Mouse (Mus musculus) embryonic facial prominence, embryonic 15.5 days (tissue): ENCODE data around the gene Tcf20. TPM values are rescaled to one million over a fixed set of nuclear protein-coding genes. Genes with fewer than 3 reads are reported as not detected.
"Not testable (repeated sequence)": the region's sequence is repeated elsewhere in the genome, so short reads cannot be mapped to it uniquely, and the experiment has no call there.

Experiments
- ATAC-seq: fragments of 200-750 bp; cut with Nextera tagmentation; 2 replicates; pipeline ENCODE4 v1.8.0; 2017; ENCODE audit warnings: low read depth, moderate TSS enrichment; ENCODE audit not compliant: insufficient number of reproducible peaks, low FRiP score, low TSS enrichment
- H3K27ac ChIP-seq: fragments of 300-500 bp; sonication (generic); replicated peaks from 2 replicates; pipeline ENCODE4 v1.5.1; 2015; ENCODE audit warnings: mild to moderate bottlenecking, inconsistent platforms
- H3K27me3 ChIP-seq: fragments of 300-500 bp; sonication (generic); 2 replicates; pipeline ENCODE4 v1.6.1; 2015; ENCODE audit warnings: inconsistent platforms
- H3K36me3 ChIP-seq: fragments of 300-500 bp; sonication (generic); 2 replicates; pipeline ENCODE4 v1.6.1; 2015; ENCODE audit warnings: mild to moderate bottlenecking, inconsistent platforms
- H3K4me1 ChIP-seq: fragments of 300-500 bp; sonication (generic); 2 replicates; pipeline ENCODE4 v1.6.1; 2015; ENCODE audit warnings: inconsistent platforms
- H3K4me2 ChIP-seq: fragments of 300-500 bp; sonication (generic); replicated peaks from 2 replicates; pipeline ENCODE4 v1.6.1; 2015; ENCODE audit warnings: mild to moderate bottlenecking, inconsistent platforms
- H3K4me3 ChIP-seq: fragments of 300-500 bp; sonication (generic); replicated peaks from 2 replicates; pipeline ENCODE4 v1.5.1; 2015; ENCODE audit warnings: mild to moderate bottlenecking, inconsistent platforms
- H3K9ac ChIP-seq: fragments of 300-500 bp; sonication (generic); 2 replicates; pipeline ENCODE4 v1.6.1; 2015; ENCODE audit warnings: inconsistent platforms
- H3K9me3 ChIP-seq: fragments of 300-500 bp; sonication (generic); replicated peaks from 2 replicates; pipeline ENCODE4 v1.6.1; 2016; ENCODE audit warnings: inconsistent platforms
- WGBS: fragments of 180-500 bp; shearing (Covaris S2); methylation state at CpG from one replicate; pipeline ENCODE4 v1.1.7; 2015; 5-methylcytosine and 5-hydroxymethylcytosine counted together
- polyA plus RNA-seq: library from polyadenylated mRNA; unstranded; fragments of >200 nt; fragmentation: Nextera tagmentation; extraction: Ambion mirVana; gene quantifications from 2 replicates; pipeline ENCODE4 v1.2.1, GENCODE M21; 2015

Gene Tcf20
- polyA plus RNA-seq, 1 experiment from 2014 or later = 10.5 TPM

DNA sequence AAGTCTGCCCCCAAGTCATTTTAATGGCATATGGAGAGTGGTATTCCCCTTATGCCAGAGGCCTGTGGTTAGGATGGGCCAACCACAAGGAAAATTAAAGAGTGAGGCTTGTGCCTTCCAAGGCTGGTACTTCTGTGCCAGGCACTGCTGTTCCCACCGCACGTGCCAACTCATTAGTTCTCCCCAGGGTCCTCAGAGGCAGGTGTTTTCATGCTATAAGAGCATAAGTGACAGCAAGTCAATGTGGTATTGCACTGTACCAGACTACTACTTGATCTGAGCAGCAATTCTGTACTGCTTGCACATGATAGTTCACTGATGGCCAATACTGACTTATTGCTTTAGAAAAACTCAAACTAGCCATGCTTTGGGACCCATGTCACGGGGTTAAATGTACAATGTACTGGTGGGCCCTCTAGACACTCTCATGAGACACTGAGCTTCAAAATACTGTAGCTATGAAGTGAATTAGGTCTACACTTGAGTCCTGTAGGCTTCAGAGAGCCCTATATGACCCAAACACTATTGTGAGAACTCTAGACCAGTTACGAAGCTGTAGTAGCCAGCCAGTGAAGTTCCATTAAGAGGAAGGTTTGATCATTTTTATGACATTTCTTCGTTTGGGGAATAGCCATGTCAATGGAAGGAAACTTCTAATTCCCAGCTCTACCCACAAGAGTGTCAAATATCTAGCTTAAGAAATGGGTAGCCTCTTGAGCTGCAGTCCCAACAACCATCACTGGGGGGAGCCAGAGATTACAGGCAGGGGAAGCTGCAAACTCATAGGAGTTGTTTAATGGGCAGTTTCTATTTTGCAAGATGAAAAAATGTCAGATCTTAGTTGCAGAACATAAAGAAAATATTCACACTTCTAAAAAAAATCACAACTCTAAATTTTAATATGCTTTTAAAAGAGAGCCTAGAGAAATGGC lies 182.7 kb downstream of the Tcf20 start:
- no peak overlapping the region for H3K27ac ChIP-seq
- H3K4me2 ChIP-seq = no peak overlapping the region
- H3K9ac ChIP-seq = no peak overlapping the region
- H3K36me3 ChIP-seq = no peaks in the 10 kb centered on the region
- no peak overlapping the region for H3K4me3 ChIP-seq
- H3K27me3 ChIP-seq = no peaks in the 10 kb centered on the region
- H3K9me3 ChIP-seq = no peaks in the 10 kb centered on the region
- no peak for ATAC-seq
- H3K4me1 ChIP-seq = no peaks in the 10 kb centered on the region
- 71% methylated on average over 5 of the region's 5 CpGs for WGBS

- ATAC-seq = no peak
- Histone ChIP-seq H3K9me3 (no peaks in the 10 kb centered on the region), H3K27ac (no peak overlapping the region), H3K4me2 (no peak overlapping the region), H3K27me3 (no peaks in the 10 kb centered on the region), H3K36me3 (no peaks in the 10 kb centered on the region), H3K4me1 (no peaks in the 10 kb centered on the region), H3K9ac (no peak overlapping the region), H3K4me3 (no peak overlapping the region)
- 79% methylated on average over 3 of the region's 3 CpGs for WGBS
These were observed 191.7 kb downstream of the Tcf20 start for GRCm38 (mm10) chr15:82795936-82796440.

DNA sequence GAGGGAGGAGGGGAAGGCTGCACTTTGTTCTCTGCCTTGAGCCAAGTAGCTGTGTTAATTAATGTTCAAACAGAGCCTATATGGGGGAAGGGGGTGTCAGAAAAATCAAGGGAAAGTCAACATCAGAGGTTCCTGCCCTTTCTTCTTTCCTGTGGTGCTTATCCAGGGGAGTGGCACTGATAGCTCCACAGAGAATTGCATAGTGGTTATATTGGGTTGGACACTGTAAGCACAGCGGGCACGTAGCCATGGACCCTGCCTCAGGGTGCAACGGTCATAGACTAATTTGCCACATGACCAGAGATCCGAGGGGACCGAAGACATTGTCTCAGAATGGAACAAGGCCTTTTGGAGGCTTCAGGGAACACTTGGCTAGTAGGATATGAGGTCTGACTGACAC lies 193.4 kb downstream of the Tcf20 start, which contains the start of gene Cyp2d26:
Gene Cyp2d26, minus strand, starts transcription at position 18 of the 400 bp plus-strand sequence.
- no peak within 1 kb of the TSS for H3K4me2 ChIP-seq
- H3K36me3 ChIP-seq = no peaks in the 10 kb centered on the region
- H3K27ac ChIP-seq = no peak within 1 kb of the TSS
- WGBS = 82% methylated on average over 5 of the region's 5 CpGs
- no peak for ATAC-seq
- H3K4me3 ChIP-seq = no peak within 1 kb of the TSS
- H3K9ac ChIP-seq = no peak within 1 kb of the TSS
- no peaks in the 10 kb centered on the region for H3K27me3 ChIP-seq
- H3K4me1 ChIP-seq = no peaks in the 10 kb centered on the region
- no peaks in the 10 kb centered on the region for H3K9me3 ChIP-seq

GRCm38 (mm10) chr15:82793868-82794267 lies 193.8 kb downstream of the Tcf20 start:
- Histone ChIP-seq H3K36me3 (no peaks in the 10 kb centered on the region), H3K27me3 (no peaks in the 10 kb centered on the region), H3K9me3 (no peaks in the 10 kb centered on the region), H3K4me3 (no peak overlapping the region), H3K9ac (no peak overlapping the region), H3K4me2 (no peak overlapping the region), H3K4me1 (no peaks in the 10 kb centered on the region), H3K27ac (no peak overlapping the region)
- no peak for ATAC-seq
- WGBS = 80% methylated on average over 6 of the region's 6 CpGs

DNA sequence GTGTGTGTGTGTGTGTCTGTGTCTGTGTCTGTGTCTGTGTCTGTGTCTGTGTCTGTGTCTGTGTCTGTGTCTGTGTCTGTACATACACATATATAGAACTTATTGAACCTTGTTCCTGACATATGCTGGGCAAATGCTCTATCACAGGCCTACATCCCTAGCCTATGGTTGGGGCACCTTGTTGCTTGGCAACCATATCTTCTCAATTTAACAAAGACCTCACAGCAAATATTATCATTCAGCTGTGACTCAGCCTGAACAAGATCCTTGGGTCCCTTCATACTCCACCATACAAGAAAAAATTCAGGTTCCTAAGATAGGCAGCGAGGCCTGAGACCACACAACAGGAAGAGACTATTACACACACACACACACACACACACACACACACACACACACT lies 194.2 kb downstream of the Tcf20 start:
- no peak overlapping the region for H3K27ac ChIP-seq
- no peaks in the 10 kb centered on the region for H3K9me3 ChIP-seq
- H3K4me3 ChIP-seq = no peak overlapping the region
- H3K9ac ChIP-seq = no peak overlapping the region
- no peak for ATAC-seq
- H3K27me3 ChIP-seq = no peaks in the 10 kb centered on the region
- H3K4me2 ChIP-seq = no peak overlapping the region
- no peaks in the 10 kb centered on the region for H3K36me3 ChIP-seq
- H3K4me1 ChIP-seq = no peaks in the 10 kb centered on the region
- WGBS = 94% methylated on average over 1 of the region's 1 CpGs

DNA sequence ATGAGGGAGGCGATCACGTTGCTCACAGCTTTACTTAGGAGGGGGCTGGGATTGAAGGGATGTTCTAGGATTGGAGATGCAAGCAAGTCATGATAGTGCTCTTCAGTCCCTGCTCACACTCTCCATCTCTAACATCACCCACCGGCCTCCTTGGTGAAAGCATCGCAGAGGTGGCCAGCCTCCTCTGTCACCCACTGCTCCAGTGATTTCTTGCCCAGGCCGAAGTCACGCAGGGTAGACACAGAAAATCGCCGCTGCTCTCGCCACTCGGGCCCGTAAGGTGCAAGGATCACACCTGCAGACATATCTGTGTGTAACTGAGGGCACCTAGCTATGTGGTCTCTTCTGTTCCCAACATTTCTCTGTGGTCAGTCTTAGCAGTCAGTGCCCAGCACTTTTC lies 195.1 kb downstream of the Tcf20 start:
- Histone ChIP-seq H3K27ac (no peak overlapping the region), H3K27me3 (no peaks in the 10 kb centered on the region), H3K9me3 (no peaks in the 10 kb centered on the region), H3K4me3 (no peak overlapping the region), H3K4me2 (no peak overlapping the region), H3K36me3 (no peaks in the 10 kb centered on the region), H3K4me1 (no peaks in the 10 kb centered on the region), H3K9ac (no peak overlapping the region)
- WGBS = 93% methylated on average over 11 of the region's 11 CpGs
- no peak for ATAC-seq

GRCm38 (mm10) chr15:82784581-82784980 lies 203.1 kb downstream of the Tcf20 start:
- H3K4me3 ChIP-seq = no peak overlapping the region
- H3K9ac ChIP-seq = no peak overlapping the region
- no peak overlapping the region for H3K4me2 ChIP-seq
- WGBS = 76% methylated on average over 1 of the region's 1 CpGs
- no peaks in the 10 kb centered on the region for H3K27me3 ChIP-seq
- H3K9me3 ChIP-seq = no peaks in the 10 kb centered on the region
- no peak overlapping the region for H3K27ac ChIP-seq
- ATAC-seq = no peak
- no peaks in the 10 kb centered on the region for H3K4me1 ChIP-seq
- no peaks in the 10 kb centered on the region for H3K36me3 ChIP-seq

DNA sequence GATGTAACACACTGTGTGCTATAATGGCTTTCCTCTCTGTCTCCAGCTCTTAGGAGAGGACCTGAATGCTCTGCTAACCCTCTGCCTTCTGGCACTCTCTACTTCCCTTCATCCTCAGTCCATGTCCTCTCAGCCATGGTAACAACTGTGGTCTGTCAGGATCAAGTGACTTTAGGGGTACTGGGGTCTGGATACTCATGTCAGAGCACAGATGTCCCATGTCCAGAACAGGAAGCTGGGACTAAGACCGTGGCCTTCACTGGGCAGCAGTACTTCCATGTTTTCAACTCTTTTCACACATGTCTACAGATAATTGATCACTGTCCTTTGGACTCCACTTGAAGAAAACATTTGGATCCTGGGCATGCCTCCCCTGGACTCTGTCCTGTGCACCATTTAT lies 203.9 kb downstream of the Tcf20 start:
- ATAC-seq = no peak
- Histone ChIP-seq H3K27ac (no peak overlapping the region), H3K36me3 (no peaks in the 10 kb centered on the region), H3K4me1 (no peaks in the 10 kb centered on the region), H3K9me3 (no peaks in the 10 kb centered on the region), H3K9ac (no peak overlapping the region), H3K4me2 (no peak overlapping the region), H3K27me3 (no peaks in the 10 kb centered on the region), H3K4me3 (no peak overlapping the region)
- 87% methylated on average over 1 of the region's 1 CpGs for WGBS

DNA sequence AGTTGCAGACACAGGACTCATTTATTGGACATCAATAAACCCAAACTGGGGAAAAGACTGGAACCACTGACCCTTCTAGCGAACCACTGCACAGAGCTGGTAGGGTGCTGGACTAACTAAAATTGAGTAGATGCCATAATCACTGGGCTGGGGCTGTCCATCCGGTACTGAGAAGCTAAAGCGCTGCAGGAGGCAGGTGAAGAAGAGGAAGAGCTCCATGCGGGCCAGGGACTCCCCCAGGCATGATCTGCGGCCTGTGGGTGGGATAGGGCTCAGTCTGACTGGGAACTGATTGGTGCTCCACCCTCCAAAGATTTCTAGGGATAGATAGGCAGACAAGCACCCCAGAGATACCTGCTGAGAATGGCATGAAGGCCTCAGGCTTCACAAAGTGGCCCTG lies 209.8 kb downstream of the Tcf20 start:
- not testable (repeated sequence) for H3K4me2 ChIP-seq, H3K4me3 ChIP-seq, H3K27ac ChIP-seq, H3K9ac ChIP-seq, H3K4me1 ChIP-seq, H3K36me3 ChIP-seq, H3K27me3 ChIP-seq, ATAC-seq, H3K9me3 ChIP-seq
- WGBS = 82% methylated on average over 5 of the region's 5 CpGs

DNA sequence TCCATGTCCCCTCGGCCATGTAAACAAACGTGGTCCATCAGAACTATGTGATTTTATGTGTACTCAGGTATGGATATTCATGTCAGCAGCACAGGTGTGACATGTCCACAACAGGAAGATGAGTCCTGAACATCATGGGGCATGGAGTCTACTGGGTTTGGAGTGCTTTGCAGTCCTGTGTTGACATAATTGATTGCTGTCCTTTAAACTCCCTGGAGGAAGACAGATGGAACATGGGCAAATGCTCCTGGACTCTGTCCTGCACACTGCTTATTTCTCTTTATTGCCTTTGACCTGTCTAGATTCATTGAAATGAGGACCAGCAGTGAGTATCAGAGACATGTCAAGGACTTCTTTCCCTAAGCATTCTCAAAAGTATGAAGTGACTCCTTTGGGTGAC lies 221.7 kb downstream of the Tcf20 start:
- H3K27ac ChIP-seq = no peak overlapping the region
- H3K27me3 ChIP-seq = no peaks in the 10 kb centered on the region
- no peaks in the 10 kb centered on the region for H3K9me3 ChIP-seq
- H3K36me3 ChIP-seq = no peaks in the 10 kb centered on the region
- no peak overlapping the region for H3K4me3 ChIP-seq
- ATAC-seq = no peak
- WGBS = 84% methylated on average over 2 of the region's 2 CpGs
- no peaks in the 10 kb centered on the region for H3K4me1 ChIP-seq
- no peak overlapping the region for H3K9ac ChIP-seq
- H3K4me2 ChIP-seq = no peak overlapping the region

- no peak for ATAC-seq
- WGBS = 80% methylated on average over 6 of the region's 6 CpGs
- H3K9ac ChIP-seq = no peak overlapping the region
- H3K9me3 ChIP-seq = no peaks in the 10 kb centered on the region
- no peak overlapping the region for H3K27ac ChIP-seq
- H3K36me3 ChIP-seq = no peaks in the 10 kb centered on the region
- H3K4me1 ChIP-seq = no peaks in the 10 kb centered on the region
- H3K4me2 ChIP-seq = no peak overlapping the region
- H3K4me3 ChIP-seq = no peak overlapping the region
- no peaks in the 10 kb centered on the region for H3K27me3 ChIP-seq
These were observed 222.8 kb downstream of the Tcf20 start for GRCm38 (mm10) chr15:82764881-82765280.
